Mouse (Mus musculus): ENCODE measurements around the gene Snx6.
"Not testable (repeated sequence)": the region's sequence is repeated elsewhere in the genome, so short reads cannot be mapped to it uniquely, and the experiment has no call there.

The Snx6 gene

GRCm38 (mm10) chr12:54795153-54795998, at the start of gene Snx6:
Gene Snx6, minus strand, starts transcription at chr12:54795703.
- peak; percentile 94 for DNase-seq (ENCODE audit: low read depth, low spot score)

DNA sequence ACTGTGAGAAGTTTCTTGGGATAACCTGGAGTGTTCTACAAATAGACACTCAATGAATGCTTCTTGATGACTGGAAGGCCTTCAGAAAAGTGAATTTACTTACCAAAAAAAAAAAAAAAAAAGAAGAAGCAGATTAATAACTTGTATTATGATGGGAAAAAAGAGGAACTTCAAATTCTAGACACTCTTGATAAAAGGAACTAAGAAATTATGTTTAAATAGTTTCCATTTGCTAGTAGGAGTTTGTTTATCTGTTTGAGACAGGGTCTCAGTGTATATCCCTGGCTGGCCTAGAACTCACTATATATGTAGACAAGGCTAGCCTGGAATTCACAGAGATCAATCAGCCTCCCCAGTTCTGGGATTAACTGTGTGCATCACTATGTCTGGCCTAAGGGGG, 48.9 kb upstream of the Snx6 start:
- no peak for DNase-seq (ENCODE audit: low read depth, low spot score)

- DNase-seq (ENCODE audit: low read depth, low spot score): no peak
These were observed 46.1 kb upstream of the Snx6 start for GRCm38 (mm10) chr12:54841576-54841975.

- no peak for DNase-seq (ENCODE audit: low read depth, low spot score)
These were observed 44.3 kb upstream of the Snx6 start for GRCm38 (mm10) chr12:54839815-54840214.

- no peak for DNase-seq (ENCODE audit: low read depth, low spot score)
These were observed 43.4 kb upstream of the Snx6 start for GRCm38 (mm10) chr12:54838931-54839330.

- DNase-seq (ENCODE audit: low read depth, low spot score): no peak
These were observed 40.4 kb upstream of the Snx6 start for GRCm38 (mm10) chr12:54835608-54836570.

DNA sequence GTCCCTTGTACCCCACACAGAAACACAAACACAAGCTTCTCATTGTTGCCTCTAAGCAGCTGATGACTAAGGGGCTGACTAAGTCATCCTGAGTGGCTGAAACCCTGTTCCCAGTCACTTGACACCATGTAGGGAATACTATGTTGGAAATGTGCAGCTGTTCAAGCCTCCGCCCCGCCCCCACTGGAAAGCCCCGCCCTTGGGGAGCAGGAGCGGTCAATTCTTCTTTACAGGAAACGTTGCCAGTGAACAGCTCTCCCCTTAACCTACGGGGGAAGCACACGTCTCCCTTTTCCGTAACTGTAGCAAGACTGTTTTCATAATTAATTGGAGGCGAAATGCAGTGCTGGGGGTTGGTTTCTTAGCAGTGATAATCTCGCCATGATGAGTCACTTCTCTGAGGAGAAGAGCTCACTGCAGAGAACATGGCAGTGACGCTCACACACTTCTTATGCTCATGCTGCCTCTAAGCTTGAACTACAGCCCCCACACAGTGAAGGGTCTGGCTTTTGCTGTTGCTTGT, 39.5 kb upstream of the Snx6 start:
- peak; percentile 52 for DNase-seq (ENCODE audit: low read depth, low spot score)

DNA sequence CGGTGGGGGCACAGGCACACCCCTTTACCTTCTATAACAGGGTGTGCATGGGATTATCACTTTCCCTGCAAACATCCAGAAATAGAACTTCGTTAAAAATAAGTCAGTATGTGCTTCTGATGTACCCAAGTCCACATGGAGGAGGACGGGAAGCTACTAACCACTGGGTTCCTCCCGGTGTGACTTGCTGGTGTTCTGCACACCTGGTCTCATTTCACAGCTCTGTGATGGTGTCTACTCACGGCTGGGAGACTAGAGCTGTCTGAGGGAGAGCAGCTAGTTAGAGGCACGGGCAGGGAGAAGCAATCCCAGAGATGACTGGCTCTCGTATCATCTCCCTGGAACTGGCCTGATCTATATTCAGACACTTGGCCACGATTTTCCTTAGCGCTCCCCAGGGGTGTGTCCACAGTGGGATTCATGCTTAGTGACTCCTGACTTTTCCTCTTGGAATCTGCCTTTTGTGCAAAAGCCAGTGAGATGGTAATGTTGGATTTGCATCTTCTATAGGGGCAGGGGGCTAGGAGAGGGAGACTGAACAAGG, 38.4 kb upstream of the Snx6 start:
- DNase-seq (ENCODE audit: low read depth, low spot score): no peak

- DNase-seq (ENCODE audit: low read depth, low spot score): not testable (repeated sequence)
These were observed 36.4 kb upstream of the Snx6 start for GRCm38 (mm10) chr12:54831927-54832326.

DNA sequence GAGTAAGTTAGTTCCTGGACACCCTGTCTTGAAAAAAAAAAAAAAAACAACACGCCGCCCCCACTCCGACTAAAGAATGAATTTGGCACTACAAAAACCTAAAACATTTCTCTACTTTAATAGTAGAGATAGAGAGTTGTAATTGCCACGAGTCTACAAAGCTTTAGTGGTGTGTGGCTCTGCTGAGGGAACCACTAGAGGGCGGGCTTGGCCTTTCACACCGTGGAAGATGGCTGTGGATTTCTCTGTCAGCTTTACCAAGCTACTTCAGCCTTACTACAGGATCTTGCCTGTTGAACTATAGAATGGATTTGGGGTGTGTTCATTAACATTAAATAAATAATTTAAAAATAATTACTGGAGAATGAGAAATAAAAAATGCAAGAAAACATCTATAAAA, 35.1 kb upstream of the Snx6 start:
- peak; percentile 93 for DNase-seq (ENCODE audit: low read depth, low spot score)

DNA sequence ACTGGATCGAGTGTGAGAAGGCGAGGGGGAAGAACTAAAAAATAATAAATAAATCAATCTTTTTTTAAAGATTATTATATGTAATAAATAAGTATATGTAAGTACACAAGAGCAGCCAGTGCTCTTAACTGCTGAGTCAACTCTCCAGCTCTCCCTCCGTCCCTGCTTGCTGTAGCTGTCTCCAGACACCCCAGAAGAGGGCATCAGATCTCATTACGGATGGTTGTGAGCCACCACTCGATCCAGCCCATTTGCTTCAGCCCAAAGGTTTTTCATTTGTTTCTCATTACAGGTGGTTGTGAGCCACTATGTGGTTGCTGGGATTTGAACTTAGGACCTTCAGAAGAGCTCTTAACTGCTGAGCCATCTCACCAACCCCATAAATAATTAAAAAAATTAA, 34.4 kb upstream of the Snx6 start:
- DNase-seq (ENCODE audit: low read depth, low spot score): no peak

DNA sequence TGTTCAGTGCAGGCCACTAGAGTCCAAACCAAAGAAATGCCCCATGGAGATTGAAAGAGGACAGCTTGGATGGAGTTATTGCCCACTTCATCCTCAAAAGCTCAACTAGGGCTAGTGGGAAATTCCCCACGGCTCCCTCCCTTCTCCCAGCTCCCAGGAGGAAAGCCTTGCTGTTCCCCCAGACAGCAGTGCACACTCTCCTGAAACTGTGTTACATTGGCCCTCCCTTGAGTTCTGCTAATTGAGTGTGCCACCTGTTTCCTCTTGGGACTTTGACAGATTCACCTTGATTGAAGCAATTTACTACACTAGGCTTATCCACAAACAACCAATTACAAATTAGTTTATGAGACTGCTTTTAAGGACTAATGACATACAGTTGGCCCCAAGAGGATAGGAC, 32.5 kb upstream of the Snx6 start:
- DNase-seq (ENCODE audit: low read depth, low spot score): no peak

GRCm38 (mm10) chr12:54825202-54825601, 29.7 kb upstream of the Snx6 start:
- peak; percentile 42 for DNase-seq (ENCODE audit: low read depth, low spot score)

GRCm38 (mm10) chr12:54822836-54823426, 27.4 kb upstream of the Snx6 start:
- peak; percentile 23 for DNase-seq (ENCODE audit: low read depth, low spot score)

DNA sequence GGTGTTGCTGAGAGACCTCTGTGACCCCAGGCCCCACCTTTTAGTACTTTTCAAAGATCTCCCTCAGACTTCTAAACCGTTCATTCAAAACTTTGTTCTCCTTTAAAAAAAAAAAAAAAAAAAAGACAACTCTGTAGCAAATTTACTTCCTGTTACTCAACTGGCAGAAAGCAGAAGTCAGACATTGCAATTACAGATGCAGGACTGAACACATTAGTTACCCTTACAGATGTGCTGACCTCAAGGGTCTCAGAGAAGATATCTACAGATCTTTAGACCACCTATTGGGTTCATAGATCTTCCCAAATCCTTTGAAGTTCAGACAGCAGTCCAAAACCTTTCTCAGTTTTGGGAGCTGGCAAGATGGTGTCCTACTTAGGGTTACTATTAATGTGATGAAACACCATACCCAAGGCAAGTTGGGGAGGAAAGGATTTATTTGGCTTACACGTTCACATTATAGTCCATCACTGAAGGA, 25.2 kb upstream of the Snx6 start:
- DNase-seq (ENCODE audit: low read depth, low spot score): no peak

DNA sequence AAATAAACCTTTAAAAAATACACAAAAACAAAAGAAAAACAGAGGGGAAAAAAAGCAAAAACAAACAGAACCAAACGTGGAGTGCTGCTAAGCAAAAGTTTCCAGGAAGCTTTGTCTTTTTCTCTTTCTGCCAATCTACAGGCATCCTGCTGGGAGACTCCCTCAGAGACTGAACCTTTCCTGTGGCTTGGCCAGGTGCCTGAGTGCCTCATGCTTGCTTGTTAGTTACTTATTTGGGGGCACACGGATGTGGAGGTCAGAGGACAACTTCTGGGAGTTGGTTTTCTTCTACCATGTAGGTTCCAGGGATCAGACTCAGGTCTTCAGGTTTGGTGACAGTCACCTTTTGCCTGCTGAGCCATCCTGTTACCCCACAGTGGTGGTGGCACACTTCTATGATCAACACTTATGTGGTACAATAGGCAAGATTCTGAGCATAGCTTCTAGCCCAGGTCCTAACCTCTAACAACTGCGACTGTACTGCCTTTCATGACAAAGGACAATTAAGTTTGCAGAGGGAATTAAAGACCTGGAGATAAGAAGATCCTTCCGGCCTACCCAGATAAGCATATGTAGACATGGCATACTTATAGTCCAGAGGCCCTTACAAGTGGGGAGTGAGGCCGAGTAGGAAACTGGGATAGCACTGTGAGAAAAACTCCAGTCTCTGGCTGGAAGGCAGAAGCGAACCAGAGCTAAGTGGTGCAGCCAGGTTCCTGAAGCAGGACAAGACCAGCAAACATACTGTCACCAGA, 23.9 kb upstream of the Snx6 start:
- DNase-seq (ENCODE audit: low read depth, low spot score): no peak

GRCm38 (mm10) chr12:54810142-54810541, 14.6 kb upstream of the Snx6 start:
- no peak for DNase-seq (ENCODE audit: low read depth, low spot score)

- DNase-seq (ENCODE audit: low read depth, low spot score): no peak
These were observed 12.0 kb upstream of the Snx6 start for GRCm38 (mm10) chr12:54807481-54807880.

DNA sequence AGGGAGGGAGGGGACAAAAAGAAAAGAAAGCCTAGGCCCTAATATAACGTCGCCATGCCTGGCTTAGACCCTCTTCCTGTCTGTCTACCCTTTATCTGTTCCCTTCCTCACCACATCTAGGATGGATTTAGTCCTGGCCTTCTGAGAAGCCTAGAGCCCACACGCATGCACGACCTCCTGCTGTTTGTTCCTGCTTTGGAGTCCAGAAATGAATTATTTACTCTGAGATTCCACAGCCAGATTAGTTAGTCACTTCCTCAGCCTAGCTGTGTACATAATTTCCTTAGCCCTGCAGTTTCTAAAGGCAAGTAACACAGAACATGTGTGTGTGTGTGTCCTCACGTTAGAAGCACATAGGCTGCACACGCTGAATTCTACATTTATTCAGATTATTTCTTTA, 10.6 kb upstream of the Snx6 start:
- no peak for DNase-seq (ENCODE audit: low read depth, low spot score)

GRCm38 (mm10) chr12:54805254-54806002, 9.9 kb upstream of the Snx6 start:
- no peak for DNase-seq (ENCODE audit: low read depth, low spot score)
